Comparison of ENCODE assay signal across 10 mouse cellular contexts in genomic region chr2:167767962-167768361, GRCm38 (mm10).
DNase-seq lines count a peak whose midpoint lies in the region; ATAC-seq lines count a peak whose summit lies in the region.
"Had no signal": no experiment of that assay in that cellular context is flagged by ENCODE, and none has a peak within 500 bp of the region (broad histone marks: within the 10 kb centered on the region; RNA-seq: fewer than 3 reads in every experiment).

No protein-coding gene starts in this region.

- H3K9me3 ChIP-seq in kidney, embryonic 15.5 days (replicated peaks) = no peaks in the 10 kb centered on the region
- H3K9me3 ChIP-seq: embryonic facial prominence, embryonic 12.5 days had no signal

- ATAC-seq in kidney, embryonic 15.5 days (replicated peaks; ENCODE audit: low FRiP score) = no peak
- ATAC-seq in erythroid progenitor cell, adult 5-6 weeks (replicated peaks; ENCODE audit: low FRiP score, poor library complexity, severe bottlenecking) = no peak
- ATAC-seq: liver, postnatal 0 days had no signal

- DNase-seq in adrenal gland, adult 2 months = peak; percentile 59
- DNase-seq in adrenal gland, adult 18-20 months (ENCODE audit: low spot score in 2 of 2) = no peak
- peak; percentile 49 to 64 for DNase-seq in layer of hippocampus, postnatal 10 days (ENCODE audit: low spot score in 2 of 2)
- no peak for DNase-seq in layer of hippocampus, adult 18-20 months (ENCODE audit: low spot score in 2 of 2)
- DNase-seq in 3134 (ENCODE audit: extremely low read depth, insufficient read length, low spot score) (peak; percentile 66), adipocyte (ENCODE audit: low spot score) (no peak)
- DNase-seq: liver, postnatal 0 days had no signal

- H3K27me3 ChIP-seq in kidney, embryonic 15.5 days = no peaks in the 10 kb centered on the region

- H3K9ac ChIP-seq in kidney, embryonic 15.5 days = no peak overlapping the region
- H3K9ac ChIP-seq: embryonic facial prominence, embryonic 12.5 days; liver, postnatal 0 days had no signal

- H3K4me3 ChIP-seq in kidney, embryonic 15.5 days (replicated peaks) = no peak overlapping the region
- H3K4me3 ChIP-seq: embryonic facial prominence, embryonic 12.5 days had no signal

- peaks cover 24% of the 10 kb centered on the region for H3K4me1 ChIP-seq in kidney, embryonic 15.5 days

- no peak overlapping the region for H3K4me2 ChIP-seq in kidney, embryonic 15.5 days
- H3K4me2 ChIP-seq: embryonic facial prominence, embryonic 12.5 days had no signal

- 55% methylated on average over 13 of the region's 13 CpGs for WGBS in kidney, embryonic 15.5 days

- no peaks in the 10 kb centered on the region for H3K36me3 ChIP-seq in kidney, embryonic 15.5 days
- H3K36me3 ChIP-seq: embryonic facial prominence, embryonic 12.5 days had no signal

- 0 out of 2 replicates have a peak overlapping the region, but pooled peaks have one; percentile 14 for H3K27ac ChIP-seq in kidney, embryonic 15.5 days
- H3K27ac ChIP-seq: embryonic facial prominence, embryonic 12.5 days had no signal

Comparison
In these comparisons a context has a peak if more than half of its experiments do, and no peak if none do; other contexts are left out.
1. DNase-seq: peak in adrenal gland, adult 2 months (single experiment), layer of hippocampus, postnatal 10 days (2 of 2) and 3134 (single experiment); none in adrenal gland, adult 18-20 months (0 of 2), layer of hippocampus, adult 18-20 months (0 of 2) and adipocyte (single experiment).